Mouse (Mus musculus): ENCODE results near the gene Uts2r. TPM values are rescaled to one million over a fixed set of nuclear protein-coding genes. Genes with fewer than 3 reads are reported as not detected.

The Uts2r gene
- polyA plus RNA-seq, 1 experiment, result not detected

GRCm38 (mm10) chr11:121143325-121144015 lies 16.6 kb upstream of the Uts2r start:
- no peak for TF ChIP-seq GATA1 (IDR thresholded peaks at IDR 0.05; ENCODE audit: low read length)

GRCm38 (mm10) chr11:121145865-121146264 lies 14.2 kb upstream of the Uts2r start, which contains the start of gene Tex19.1:
TSS of gene Tex19.1 (plus strand) at chr11:121146143.
- TF ChIP-seq GATA1 (IDR thresholded peaks at IDR 0.05; ENCODE audit: low read length), result no peak

GRCm38 (mm10) chr11:121148193-121148592 lies 11.9 kb upstream of the Uts2r start:
- TF ChIP-seq GATA1 (IDR thresholded peaks at IDR 0.05; ENCODE audit: low read length), result no peak

- TF ChIP-seq GATA1 (IDR thresholded peaks at IDR 0.05; ENCODE audit: low read length), result no peak
These were observed 5.9 kb upstream of the Uts2r start for GRCm38 (mm10) chr11:121154203-121154602.

GRCm38 (mm10) chr11:121156411-121156891 lies 3.6 kb upstream of the Uts2r start:
- TF ChIP-seq GATA1 (IDR thresholded peaks at IDR 0.05; ENCODE audit: low read length), result no peak

- TF ChIP-seq GATA1 (IDR thresholded peaks at IDR 0.05; ENCODE audit: low read length), result no peak
These were observed 720 bp downstream of the Uts2r start for GRCm38 (mm10) chr11:121160636-121161346.

- no peak for TF ChIP-seq GATA1 (IDR thresholded peaks at IDR 0.05; ENCODE audit: low read length)
These were observed 3.7 kb downstream of the Uts2r start for GRCm38 (mm10) chr11:121163751-121164150.

- no peak for TF ChIP-seq GATA1 (IDR thresholded peaks at IDR 0.05; ENCODE audit: low read length)
These were observed 13.1 kb downstream of the Uts2r start for GRCm38 (mm10) chr11:121173203-121173602.

- no peak for TF ChIP-seq GATA1 (IDR thresholded peaks at IDR 0.05; ENCODE audit: low read length)
These were observed 14.2 kb downstream of the Uts2r start for GRCm38 (mm10) chr11:121174234-121174633.

- TF ChIP-seq GATA1 (IDR thresholded peaks at IDR 0.05; ENCODE audit: low read length), result no peak
These were observed 16.5 kb downstream of the Uts2r start for GRCm38 (mm10) chr11:121176285-121177270.

- no peak for TF ChIP-seq GATA1 (IDR thresholded peaks at IDR 0.05; ENCODE audit: low read length)
These were observed 29.6 kb downstream of the Uts2r start for GRCm38 (mm10) chr11:121189681-121190080.

- TF ChIP-seq GATA1 (IDR thresholded peaks at IDR 0.05; ENCODE audit: low read length), result no peak
These were observed 32.7 kb downstream of the Uts2r start for GRCm38 (mm10) chr11:121192742-121193141.

GRCm38 (mm10) chr11:121193415-121193814 lies 33.3 kb downstream of the Uts2r start:
- TF ChIP-seq GATA1 (IDR thresholded peaks at IDR 0.05; ENCODE audit: low read length), result no peak

GRCm38 (mm10) chr11:121198622-121199021 lies 38.6 kb downstream of the Uts2r start:
- no peak for TF ChIP-seq GATA1 (IDR thresholded peaks at IDR 0.05; ENCODE audit: low read length)

GRCm38 (mm10) chr11:121199851-121200250 lies 39.8 kb downstream of the Uts2r start:
- no peak for TF ChIP-seq GATA1 (IDR thresholded peaks at IDR 0.05; ENCODE audit: low read length)

Data from G1E-ER4 (cell line).